Mouse (Mus musculus): ENCODE measurements at regions not wholly inside any gene's neighbourhood (a gene's known extent, or its start where the extent isn't known, plus 50 kb on each side); places are given as distances from the start of the nearest gene placed in this dataset.

- TF ChIP-seq EP300 (IDR thresholded peaks at IDR 0.05; ENCODE audit: low read depth) (no peak), CTCF (IDR thresholded peaks at IDR 0.05; ENCODE audit: low read depth) (no peak)
Observed at GRCm38 (mm10) chr5:40034452-40034851, 279.2 kb upstream of the Hs3st1 start.

Measured in liver, postnatal 0 days (tissue).